Mouse (Mus musculus): ENCODE results near the gene Ptpn12. TPM values are rescaled to one million over a fixed set of nuclear protein-coding genes. Genes with fewer than 3 reads are reported as not detected.
"Not testable (repeated sequence)": the region's sequence is repeated elsewhere in the genome, so short reads cannot be mapped to it uniquely, and the experiment has no call there.

The Ptpn12 gene
- polyA plus RNA-seq, 1 experiment from 2014 or later = 24.7 TPM

DNA sequence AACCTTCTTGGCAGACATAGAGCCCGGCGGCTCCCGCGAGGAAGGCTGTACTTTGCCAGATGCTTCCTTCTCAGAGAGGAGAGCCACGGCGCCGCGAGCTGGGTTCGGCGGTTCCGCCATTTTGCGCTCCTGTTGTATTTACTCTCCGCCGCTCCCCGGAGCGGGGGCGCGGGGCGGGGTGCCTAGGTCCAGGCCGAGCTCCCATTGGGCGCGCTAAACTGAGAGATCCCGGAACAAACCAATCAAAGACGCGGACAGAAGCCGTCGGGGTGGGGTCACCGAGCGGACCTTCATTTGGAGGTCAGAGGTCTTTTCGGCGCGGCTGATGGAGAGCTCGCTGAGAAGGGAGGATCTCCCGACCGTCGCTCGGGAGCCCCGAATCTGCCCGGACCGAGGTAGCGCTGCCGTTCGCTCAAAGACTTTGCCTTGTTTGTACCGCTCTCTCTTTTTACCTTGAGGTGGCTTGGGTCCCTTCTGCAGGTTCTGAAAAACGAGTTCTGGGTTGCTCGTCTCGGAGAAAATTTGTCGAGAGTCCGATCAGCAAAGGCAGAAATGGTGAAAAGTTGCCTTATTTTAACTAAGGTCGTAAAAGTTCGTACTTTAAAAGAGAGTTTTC is 103.9 kb downstream of the Ptpn12 start:
- Histone ChIP-seq H3K4me1 (replicated peaks; ENCODE audit: control insufficient read depth, insufficient read depth, low read length) (peaks cover 14% of the 10 kb centered on the region), H3K4me2 (ENCODE audit: low read length) (peak overlapping the region; percentile 82), H3K27me3 (replicated peaks; ENCODE audit: control insufficient read depth, insufficient read depth, low read length) (no peaks in the 10 kb centered on the region), H3K36me3 (ENCODE audit: control insufficient read depth, insufficient read depth, low read length) (no peaks in the 10 kb centered on the region), H3K9ac (ENCODE audit: low read length) (peak overlapping the region; percentile 96), H3K27ac (ENCODE audit: low read depth) (peak overlapping the region; percentile 99), H3K4me3 (ENCODE audit: low read depth, low read length) (peak overlapping the region; percentile 94), H3K9me3 (ENCODE audit: control insufficient read depth, low read length) (0 out of 2 replicates have a peak, but pooled peaks cover 2% of the 10 kb centered on the region)
- DNase-seq (ENCODE audit: low spot score) (peak; percentile 94), ATAC-seq (replicated peaks; ENCODE audit: low FRiP score, low TSS enrichment, low read depth) (peak; percentile 100)
- under 1% methylated on average over 51 of the region's 51 CpGs for WGBS

DNA sequence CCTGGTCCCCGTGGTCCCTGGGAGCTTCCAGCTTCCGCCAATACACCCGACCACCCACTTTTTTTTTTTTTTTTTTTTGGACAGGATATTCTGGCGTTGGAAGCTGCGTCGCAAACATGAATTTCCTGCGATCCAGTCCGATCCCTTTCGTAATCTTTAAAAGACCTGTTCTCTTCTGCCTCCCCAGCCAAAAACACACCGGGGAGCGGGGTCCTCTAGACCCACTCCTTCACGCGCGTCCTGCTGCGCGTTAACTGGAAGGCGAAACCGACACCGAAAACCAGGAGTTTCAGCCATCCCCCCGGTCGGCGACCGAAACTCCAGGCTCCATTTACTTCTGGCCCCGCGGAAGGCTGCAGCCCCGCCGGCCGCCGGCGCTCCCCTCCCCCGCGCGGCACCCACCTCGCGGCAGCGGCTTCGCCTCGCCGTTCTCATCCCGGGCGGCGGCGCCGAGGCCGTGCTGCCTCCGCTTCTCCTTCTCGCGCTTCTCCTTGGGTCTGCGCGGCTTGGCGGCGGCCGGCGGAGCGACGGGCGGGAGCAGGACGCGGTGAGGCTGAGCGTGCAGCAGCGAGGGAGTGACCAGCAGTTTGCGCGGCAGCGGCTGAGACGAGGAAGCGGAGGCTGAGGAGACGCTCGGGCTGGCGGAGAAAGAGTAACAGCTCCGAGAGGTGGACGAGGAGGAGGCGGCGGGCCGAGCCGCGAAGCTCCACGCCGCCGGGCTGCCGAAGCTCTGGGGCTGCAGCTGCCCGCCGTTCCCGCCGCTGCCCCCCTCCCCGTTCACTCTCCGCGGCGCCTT is 104.7 kb downstream of the Ptpn12 start:
- Histone ChIP-seq H3K4me3 (ENCODE audit: low read depth, low read length) (peak overlapping the region; percentile 94), H3K4me1 (replicated peaks; ENCODE audit: control insufficient read depth, insufficient read depth, low read length) (peaks cover 14% of the 10 kb centered on the region), H3K9me3 (ENCODE audit: control insufficient read depth, low read length) (no peaks in the 10 kb centered on the region), H3K27ac (ENCODE audit: low read depth) (peak overlapping the region; percentile 99), H3K9ac (ENCODE audit: low read length) (peak overlapping the region; percentile 96), H3K4me2 (ENCODE audit: low read length) (peak overlapping the region; percentile 82), H3K27me3 (replicated peaks; ENCODE audit: control insufficient read depth, insufficient read depth, low read length) (no peaks in the 10 kb centered on the region), H3K36me3 (ENCODE audit: control insufficient read depth, insufficient read depth, low read length) (no peaks in the 10 kb centered on the region)
- peak; percentile 65 for ATAC-seq (replicated peaks; ENCODE audit: low FRiP score, low TSS enrichment, low read depth)
- under 1% methylated on average over 83 of the region's 88 CpGs for WGBS
- peak; percentile 85 for DNase-seq (ENCODE audit: low spot score)

DNA sequence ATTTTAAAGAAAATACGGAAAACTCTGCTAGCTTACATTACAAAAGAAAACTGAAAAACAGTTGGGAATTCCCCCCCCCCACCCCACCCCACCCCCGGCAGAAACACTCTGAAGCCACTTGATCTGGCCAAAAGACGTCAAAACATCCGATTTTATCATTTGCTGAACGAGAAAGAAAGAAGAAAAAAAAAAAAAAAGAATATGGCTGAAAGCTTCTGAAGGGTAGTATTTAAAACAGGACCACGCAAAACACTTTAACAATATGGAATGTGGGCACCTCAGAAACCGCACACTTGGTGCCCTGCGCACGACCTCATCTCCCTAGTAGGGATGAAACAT is 105.2 kb downstream of the Ptpn12 start:
- H3K27ac ChIP-seq (ENCODE audit: low read depth) = peak overlapping the region; percentile 99
- ATAC-seq (replicated peaks; ENCODE audit: low FRiP score, low TSS enrichment, low read depth) = no peak; the same call in 1 of the 2 replicates

GRCm38 (mm10) chr5:20950093-20950492 is 105.6 kb downstream of the Ptpn12 start:
- DNase-seq (ENCODE audit: low spot score) = no peak

More for the DNA sequence above, 105.2 kb downstream of the Ptpn12 start:
- WGBS = under 1% methylated on average over 9 of the region's 9 CpGs
- Histone ChIP-seq H3K4me1 (replicated peaks; ENCODE audit: control insufficient read depth, insufficient read depth, low read length) (peaks cover 17% of the 10 kb centered on the region), H3K36me3 (ENCODE audit: control insufficient read depth, insufficient read depth, low read length) (no peaks in the 10 kb centered on the region), H3K9me3 (ENCODE audit: control insufficient read depth, low read length) (no peaks in the 10 kb centered on the region), H3K27me3 (replicated peaks; ENCODE audit: control insufficient read depth, insufficient read depth, low read length) (no peaks in the 10 kb centered on the region), H3K9ac (ENCODE audit: low read length) (peak overlapping the region; percentile 96), H3K4me3 (ENCODE audit: low read depth, low read length) (peak overlapping the region; percentile 94), H3K4me2 (ENCODE audit: low read length) (peak overlapping the region; percentile 82)
- DNase-seq (ENCODE audit: low spot score) = no peak

DNA sequence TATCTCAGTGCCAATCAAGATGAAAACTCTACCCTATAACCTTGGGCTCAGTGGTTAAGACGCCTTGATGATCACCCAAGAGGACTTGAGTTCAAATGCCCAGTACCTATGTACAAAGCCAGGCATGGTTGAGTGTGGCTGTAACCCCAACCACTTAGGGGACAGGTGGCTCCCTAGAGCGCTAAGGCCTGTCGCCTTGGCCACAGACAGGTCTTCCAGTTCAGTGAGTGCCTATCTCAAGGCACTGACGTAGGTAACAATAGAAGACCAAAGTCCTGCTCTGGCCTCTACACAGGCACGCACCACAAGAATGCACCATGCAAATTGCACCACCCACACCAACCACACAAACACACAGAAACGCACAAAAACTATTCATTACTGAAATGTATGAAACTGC is 108.8 kb downstream of the Ptpn12 start:
- no peaks in the 10 kb centered on the region for H3K27me3 ChIP-seq (replicated peaks; ENCODE audit: control insufficient read depth, insufficient read depth, low read length)
- no peak overlapping the region for H3K4me3 ChIP-seq (ENCODE audit: low read depth, low read length)
- H3K4me2 ChIP-seq (ENCODE audit: low read length) = no peak overlapping the region
- no peak overlapping the region for H3K9ac ChIP-seq (ENCODE audit: low read length)
- 90% methylated on average over 6 of the region's 6 CpGs for WGBS
- ATAC-seq (replicated peaks; ENCODE audit: low FRiP score, low TSS enrichment, low read depth) (no peak), DNase-seq (ENCODE audit: low spot score) (no peak)
- H3K27ac ChIP-seq (ENCODE audit: low read depth) = no peak overlapping the region
- peaks cover 17% of the 10 kb centered on the region for H3K4me1 ChIP-seq (replicated peaks; ENCODE audit: control insufficient read depth, insufficient read depth, low read length)
- H3K9me3 ChIP-seq (ENCODE audit: control insufficient read depth, low read length) = no peaks in the 10 kb centered on the region
- no peaks in the 10 kb centered on the region for H3K36me3 ChIP-seq (ENCODE audit: control insufficient read depth, insufficient read depth, low read length)

More at GRCm38 (mm10) chr5:20950093-20950492, 105.6 kb downstream of the Ptpn12 start:
- H3K27ac ChIP-seq (ENCODE audit: low read depth) = no peak overlapping the region
- H3K4me1 ChIP-seq (replicated peaks; ENCODE audit: control insufficient read depth, insufficient read depth, low read length) = peaks cover 20% of the 10 kb centered on the region
- no peaks in the 10 kb centered on the region for H3K27me3 ChIP-seq (replicated peaks; ENCODE audit: control insufficient read depth, insufficient read depth, low read length)
- peak overlapping the region; percentile 96 for H3K9ac ChIP-seq (ENCODE audit: low read length)
- peak overlapping the region; percentile 82 for H3K4me2 ChIP-seq (ENCODE audit: low read length)
- no peak for ATAC-seq (replicated peaks; ENCODE audit: low FRiP score, low TSS enrichment, low read depth)
- no peaks in the 10 kb centered on the region for H3K36me3 ChIP-seq (ENCODE audit: control insufficient read depth, insufficient read depth, low read length)
- H3K4me3 ChIP-seq (ENCODE audit: low read depth, low read length) = peak overlapping the region; percentile 94
- no peaks in the 10 kb centered on the region for H3K9me3 ChIP-seq (ENCODE audit: control insufficient read depth, low read length)
- 6% methylated on average over 5 of the region's 5 CpGs for WGBS

- H3K4me3 ChIP-seq (ENCODE audit: low read depth, low read length) = no peak overlapping the region
Observed at GRCm38 (mm10) chr5:20944961-20945748, 110.6 kb downstream of the Ptpn12 start.

DNA sequence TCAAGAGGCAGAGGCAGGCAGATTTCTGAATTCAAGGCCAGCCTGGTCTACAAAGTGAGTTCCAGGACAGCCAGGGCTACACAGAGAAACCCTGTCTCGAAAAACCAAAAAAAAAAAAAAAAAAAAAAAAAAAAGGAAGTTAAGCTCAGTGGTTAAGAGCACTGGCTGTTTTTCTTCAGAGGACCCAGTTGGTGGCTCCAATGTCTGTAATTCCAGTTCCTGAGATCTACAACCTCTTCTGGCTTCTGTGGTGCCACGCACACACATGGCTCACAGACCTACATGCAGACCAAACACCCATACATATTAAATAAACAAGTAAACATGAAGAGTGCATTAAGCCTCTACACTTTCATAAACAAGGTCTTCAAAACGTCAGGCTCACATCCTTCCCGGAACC is 111.9 kb downstream of the Ptpn12 start:
- WGBS = 70% methylated on average over 3 of the region's 4 CpGs
- not testable (repeated sequence) for H3K27me3 ChIP-seq (replicated peaks; ENCODE audit: control insufficient read depth, insufficient read depth, low read length); H3K27ac ChIP-seq (ENCODE audit: low read depth); DNase-seq (ENCODE audit: low spot score); H3K9ac ChIP-seq (ENCODE audit: low read length); H3K9me3 ChIP-seq (ENCODE audit: control insufficient read depth, low read length); H3K36me3 ChIP-seq (ENCODE audit: control insufficient read depth, insufficient read depth, low read length); H3K4me1 ChIP-seq (replicated peaks; ENCODE audit: control insufficient read depth, insufficient read depth, low read length); H3K4me3 ChIP-seq (ENCODE audit: low read depth, low read length); H3K4me2 ChIP-seq (ENCODE audit: low read length); ATAC-seq (replicated peaks; ENCODE audit: low FRiP score, low TSS enrichment, low read depth)

More at GRCm38 (mm10) chr5:20944961-20945748, 110.6 kb downstream of the Ptpn12 start:
- 68% methylated on average over 13 of the region's 13 CpGs for WGBS
- Histone ChIP-seq H3K27me3 (replicated peaks; ENCODE audit: control insufficient read depth, insufficient read depth, low read length) (no peaks in the 10 kb centered on the region), H3K36me3 (ENCODE audit: control insufficient read depth, insufficient read depth, low read length) (no peaks in the 10 kb centered on the region), H3K27ac (ENCODE audit: low read depth) (0 out of 2 replicates have a peak overlapping the region, but pooled peaks have one; percentile 33), H3K4me1 (replicated peaks; ENCODE audit: control insufficient read depth, insufficient read depth, low read length) (peaks cover 16% of the 10 kb centered on the region), H3K9me3 (ENCODE audit: control insufficient read depth, low read length) (no peaks in the 10 kb centered on the region), H3K9ac (ENCODE audit: low read length) (no peak overlapping the region), H3K4me2 (ENCODE audit: low read length) (peak overlapping the region; percentile 25; the same call in 1 of the 2 replicates)
- DNase-seq (ENCODE audit: low spot score) (no peak), ATAC-seq (replicated peaks; ENCODE audit: low FRiP score, low TSS enrichment, low read depth) (no peak)

- 71% methylated on average over 3 of the region's 3 CpGs for WGBS
- H3K36me3 ChIP-seq (ENCODE audit: control insufficient read depth, insufficient read depth, low read length) = no peaks in the 10 kb centered on the region
- no peaks in the 10 kb centered on the region for H3K27me3 ChIP-seq (replicated peaks; ENCODE audit: control insufficient read depth, insufficient read depth, low read length)
- no peak overlapping the region for H3K4me3 ChIP-seq (ENCODE audit: low read depth, low read length)
- H3K9me3 ChIP-seq (ENCODE audit: control insufficient read depth, low read length) = no peaks in the 10 kb centered on the region
- no peak overlapping the region for H3K27ac ChIP-seq (ENCODE audit: low read depth)
- 0 out of 2 replicates have a peak, but pooled peaks cover 6% of the 10 kb centered on the region for H3K4me1 ChIP-seq (replicated peaks; ENCODE audit: control insufficient read depth, insufficient read depth, low read length)
- no peak for DNase-seq (ENCODE audit: low spot score)
- no peak for ATAC-seq (replicated peaks; ENCODE audit: low FRiP score, low TSS enrichment, low read depth)
- no peak overlapping the region for H3K9ac ChIP-seq (ENCODE audit: low read length)
- no peak overlapping the region for H3K4me2 ChIP-seq (ENCODE audit: low read length)
Observed at GRCm38 (mm10) chr5:20942523-20942922, 113.2 kb downstream of the Ptpn12 start.

Data from intestine, embryonic 14.5 days (tissue).